Mouse (Mus musculus): ENCODE measurements around the gene Dnmt3a. TPM values are rescaled to one million over a fixed set of nuclear protein-coding genes. Genes with fewer than 3 reads are reported as not detected.

Dnmt3a gene
- total RNA-seq, 4 experiments from 2014 or later = 43.3 to 60.4 (median 52.8) TPM

- no peak for DNase-seq (ENCODE audit: low spot score in 2 of 2)
These were observed 18.8 kb upstream of the Dnmt3a start for GRCm38 (mm10) chr12:3787041-3787440.

GRCm38 (mm10) chr12:3787541-3787940 lies 18.3 kb upstream of the Dnmt3a start:
- DNase-seq (ENCODE audit: low spot score in 2 of 2) = no peak

GRCm38 (mm10) chr12:3788421-3789051 lies 17.3 kb upstream of the Dnmt3a start:
- no peak for DNase-seq (ENCODE audit: low spot score in 2 of 2)

- DNase-seq (ENCODE audit: low spot score in 2 of 2) = no peak
These were observed 16.1 kb upstream of the Dnmt3a start for GRCm38 (mm10) chr12:3789626-3790185.

- no peak for DNase-seq (ENCODE audit: low spot score in 2 of 2)
These were observed 14.6 kb upstream of the Dnmt3a start for GRCm38 (mm10) chr12:3791257-3791656.

GRCm38 (mm10) chr12:3791732-3792131 lies 14.1 kb upstream of the Dnmt3a start:
- peak; percentile 85 to 91 for DNase-seq (ENCODE audit: low spot score in 2 of 2)

GRCm38 (mm10) chr12:3792248-3792647 lies 13.6 kb upstream of the Dnmt3a start:
- DNase-seq (ENCODE audit: low spot score in 2 of 2) = no peak

GRCm38 (mm10) chr12:3795569-3795968 lies 10.2 kb upstream of the Dnmt3a start:
- no peak for DNase-seq (ENCODE audit: low spot score in 2 of 2)

GRCm38 (mm10) chr12:3799551-3799950 lies 6.3 kb upstream of the Dnmt3a start:
- no peak for DNase-seq (ENCODE audit: low spot score in 2 of 2)

GRCm38 (mm10) chr12:3806271-3806684 lies 471 bp downstream of the Dnmt3a start:
- peak; percentile 60 to 80 for DNase-seq (ENCODE audit: low spot score in 2 of 2)

GRCm38 (mm10) chr12:3806703-3807547 lies 1.1 kb downstream of the Dnmt3a start:
- peak; percentile 40 to 58 for DNase-seq (ENCODE audit: low spot score in 2 of 2)

GRCm38 (mm10) chr12:3807548-3808395 lies 2.0 kb downstream of the Dnmt3a start:
- peak; percentile 34 to 52 for DNase-seq (ENCODE audit: low spot score in 2 of 2)

- peak; percentile 71 to 84 for DNase-seq (ENCODE audit: low spot score in 2 of 2)
These were observed 2.7 kb downstream of the Dnmt3a start for GRCm38 (mm10) chr12:3808396-3808981.

GRCm38 (mm10) chr12:3809520-3810180 lies 3.8 kb downstream of the Dnmt3a start:
- DNase-seq (ENCODE audit: low spot score in 2 of 2) = no peak

GRCm38 (mm10) chr12:3810455-3810854 lies 4.6 kb downstream of the Dnmt3a start:
- no peak for DNase-seq (ENCODE audit: low spot score in 2 of 2)

GRCm38 (mm10) chr12:3811596-3811995 lies 5.8 kb downstream of the Dnmt3a start:
- no peak for DNase-seq (ENCODE audit: low spot score in 2 of 2)

- DNase-seq (ENCODE audit: low spot score in 2 of 2) = no peak
These were observed 6.4 kb downstream of the Dnmt3a start for GRCm38 (mm10) chr12:3812251-3812650.

- peak in 1 of 2 experiments; percentile 52 for DNase-seq (ENCODE audit: low spot score in 2 of 2)
These were observed 7.3 kb downstream of the Dnmt3a start for GRCm38 (mm10) chr12:3813138-3813537.

- no peak for DNase-seq (ENCODE audit: low spot score in 2 of 2)
These were observed 9.6 kb downstream of the Dnmt3a start for GRCm38 (mm10) chr12:3815386-3815785.

GRCm38 (mm10) chr12:3817033-3817432 lies 11.2 kb downstream of the Dnmt3a start:
- DNase-seq (ENCODE audit: low spot score in 2 of 2) = no peak

All from gastrocnemius, adult 8-10 months (tissue).